Mouse (Mus musculus): ENCODE results near the gene Mpzl1.
A peak's percentile ranks its signal among the peaks of the same experiment; 100 is the strongest.
"Not testable (repeated sequence)": the region's sequence is repeated elsewhere in the genome, so short reads cannot be mapped to it uniquely, and the experiment has no call there.

Gene Mpzl1

GRCm38 (mm10) chr1:165634151-165634884 lies at the start of gene Mpzl1:
Mpzl1 (minus strand) TSS chr1:165634538.
- DNase-seq (ENCODE audit: extremely low spot score, low spot score), result peak; percentile 99

- DNase-seq (ENCODE audit: extremely low spot score, low spot score), result no peak
Measured at GRCm38 (mm10) chr1:165682056-165682853, 47.9 kb upstream of the Mpzl1 start.

GRCm38 (mm10) chr1:165681045-165681794 lies 46.9 kb upstream of the Mpzl1 start:
- no peak for DNase-seq (ENCODE audit: extremely low spot score, low spot score)

- DNase-seq (ENCODE audit: extremely low spot score, low spot score), result not testable (repeated sequence)
Measured at GRCm38 (mm10) chr1:165680086-165680485, 45.7 kb upstream of the Mpzl1 start.

- no peak for DNase-seq (ENCODE audit: extremely low spot score, low spot score)
Measured at GRCm38 (mm10) chr1:165679618-165679997, 45.3 kb upstream of the Mpzl1 start.

- no peak for DNase-seq (ENCODE audit: extremely low spot score, low spot score)
Measured at GRCm38 (mm10) chr1:165678861-165679617, 44.7 kb upstream of the Mpzl1 start.

- no peak for DNase-seq (ENCODE audit: extremely low spot score, low spot score)
Measured at GRCm38 (mm10) chr1:165677558-165677957, 43.2 kb upstream of the Mpzl1 start.

GRCm38 (mm10) chr1:165676993-165677392 lies 42.7 kb upstream of the Mpzl1 start:
- DNase-seq (ENCODE audit: extremely low spot score, low spot score), result no peak

GRCm38 (mm10) chr1:165675167-165675566 lies 40.8 kb upstream of the Mpzl1 start:
- DNase-seq (ENCODE audit: extremely low spot score, low spot score), result no peak

GRCm38 (mm10) chr1:165672355-165672754 lies 38.0 kb upstream of the Mpzl1 start:
- DNase-seq (ENCODE audit: extremely low spot score, low spot score), result no peak

- DNase-seq (ENCODE audit: extremely low spot score, low spot score), result no peak
Measured at GRCm38 (mm10) chr1:165670056-165670455, 35.7 kb upstream of the Mpzl1 start.

GRCm38 (mm10) chr1:165668904-165669303 lies 34.6 kb upstream of the Mpzl1 start:
- no peak for DNase-seq (ENCODE audit: extremely low spot score, low spot score)

- DNase-seq (ENCODE audit: extremely low spot score, low spot score), result no peak
Measured at GRCm38 (mm10) chr1:165667380-165667779, 33.0 kb upstream of the Mpzl1 start.

GRCm38 (mm10) chr1:165666944-165667343 lies 32.6 kb upstream of the Mpzl1 start:
- no peak for DNase-seq (ENCODE audit: extremely low spot score, low spot score)

- DNase-seq (ENCODE audit: extremely low spot score, low spot score), result no peak
Measured at GRCm38 (mm10) chr1:165665758-165666157, 31.4 kb upstream of the Mpzl1 start.

- DNase-seq (ENCODE audit: extremely low spot score, low spot score), result no peak
Measured at GRCm38 (mm10) chr1:165663277-165663676, 28.9 kb upstream of the Mpzl1 start.

GRCm38 (mm10) chr1:165662426-165663192 lies 28.3 kb upstream of the Mpzl1 start:
- no peak for DNase-seq (ENCODE audit: extremely low spot score, low spot score)

GRCm38 (mm10) chr1:165661725-165662124 lies 27.4 kb upstream of the Mpzl1 start:
- DNase-seq (ENCODE audit: extremely low spot score, low spot score), result no peak

- DNase-seq (ENCODE audit: extremely low spot score, low spot score), result no peak
Measured at GRCm38 (mm10) chr1:165661191-165661590, 26.9 kb upstream of the Mpzl1 start.

GRCm38 (mm10) chr1:165660774-165661173 lies 26.4 kb upstream of the Mpzl1 start:
- DNase-seq (ENCODE audit: extremely low spot score, low spot score), result peak; percentile 59
